Mouse (Mus musculus) brain, embryonic 14.5 days (tissue): ENCODE measurements at regions not wholly inside any gene's neighbourhood (a gene's known extent, or its start where the extent isn't known, plus 50 kb on each side); places are given as distances from the start of the nearest gene placed in this dataset.

ENCODE experiments used
- CTCF ChIP-seq: fragments of 200-500 bp; IDR thresholded peaks from 2 replicates; pipeline ENCODE4 v1.5.1; 2012; ENCODE audit warnings: inconsistent platforms, mild to moderate bottlenecking, moderate library complexity, borderline replicate concordance; ENCODE audit not compliant: insufficient read depth, insufficient read length; ENCODE audit errors: extremely low read depth
- POLR2A ChIP-seq: fragments of 200-500 bp; IDR thresholded peaks from 2 replicates; pipeline ENCODE4 v1.6.1; 2012; ENCODE audit warnings: mild to moderate bottlenecking, inconsistent platforms, borderline replicate concordance; ENCODE audit not compliant: poor library complexity, insufficient read depth, insufficient read length, severe bottlenecking; ENCODE audit errors: extremely low read depth

DNA sequence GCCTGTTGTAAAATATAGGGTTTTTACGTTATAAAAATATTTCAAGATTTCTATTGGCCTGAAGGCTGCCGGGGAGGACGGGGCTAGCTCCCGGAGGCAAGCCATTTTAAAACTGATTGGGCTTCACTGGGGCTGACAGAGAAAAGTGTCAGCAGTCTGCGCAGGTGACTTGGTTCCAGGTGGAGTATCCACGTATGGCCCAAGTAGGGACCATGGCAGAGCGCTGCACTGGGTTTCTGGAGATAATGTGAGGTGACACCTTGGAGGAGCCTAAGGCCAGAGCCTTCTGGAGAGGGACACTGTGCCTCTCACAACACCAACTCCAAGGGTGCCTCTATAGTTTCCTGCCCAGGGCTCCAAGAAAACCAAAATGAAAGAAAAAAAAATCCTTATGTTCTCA lies 95.9 kb downstream of the Trim42 start:
- TF ChIP-seq CTCF (no peak), POLR2A (no peak)
